Mouse (Mus musculus) bone marrow, adult 2 months (tissue): Measurements from ENCODE around the gene Klhdc4.
A peak's percentile ranks its signal among the peaks of the same experiment; 100 is the strongest.

Experiments
- CTCF ChIP-seq: fragments of 200-500 bp; IDR thresholded peaks from 2 replicates; pipeline ENCODE4 v1.5.1; 2011; ENCODE audit warnings: low read length, control low read depth; ENCODE audit not compliant: control insufficient read depth, insufficient read depth
- POLR2A ChIP-seq: fragments of 200-500 bp; IDR thresholded peaks from 2 replicates; pipeline ENCODE4 v1.6.1; 2011; ENCODE audit warnings: low read depth, mild to moderate bottlenecking, control low read depth, low read length, borderline replicate concordance; ENCODE audit not compliant: control insufficient read depth

DNA sequence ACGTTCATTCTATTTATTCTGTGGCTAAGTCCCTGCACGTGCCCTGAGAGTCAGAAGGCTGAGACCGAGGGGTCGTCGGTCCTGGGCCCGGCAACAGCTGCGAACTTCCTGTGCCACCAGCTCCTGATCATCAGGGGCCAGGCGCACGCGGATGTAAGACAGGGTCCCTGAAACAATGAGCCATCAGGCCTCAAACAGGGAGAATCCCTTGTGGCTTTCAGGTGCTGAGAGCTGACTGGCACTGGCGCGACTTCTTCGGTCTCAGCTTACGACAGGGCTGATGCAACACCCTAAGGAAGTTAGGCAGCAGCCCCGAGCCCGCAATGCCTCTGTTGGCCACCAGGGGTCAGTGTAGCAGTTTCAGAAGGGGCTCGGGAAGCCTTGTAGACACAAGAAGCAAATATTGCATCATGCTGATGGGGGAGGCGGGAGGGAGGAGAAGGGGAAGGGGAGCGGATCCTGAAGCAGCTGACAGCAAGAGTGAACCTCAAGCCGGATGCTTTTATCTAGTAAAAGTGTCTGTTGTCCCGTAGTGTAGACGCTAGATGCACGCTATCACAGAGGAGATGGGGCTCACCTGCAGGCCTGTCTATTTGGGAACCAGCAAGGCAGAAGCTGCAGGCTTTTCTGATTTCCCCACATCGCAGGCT lies 21.6 kb upstream of the Klhdc4 start:
- peak; percentile 99 for TF ChIP-seq CTCF
- TF ChIP-seq POLR2A = peak; percentile 52; the same call in 1 of the 2 replicates
